ENCODE assay signal across 23 mouse cellular contexts in the genomic region with DNA sequence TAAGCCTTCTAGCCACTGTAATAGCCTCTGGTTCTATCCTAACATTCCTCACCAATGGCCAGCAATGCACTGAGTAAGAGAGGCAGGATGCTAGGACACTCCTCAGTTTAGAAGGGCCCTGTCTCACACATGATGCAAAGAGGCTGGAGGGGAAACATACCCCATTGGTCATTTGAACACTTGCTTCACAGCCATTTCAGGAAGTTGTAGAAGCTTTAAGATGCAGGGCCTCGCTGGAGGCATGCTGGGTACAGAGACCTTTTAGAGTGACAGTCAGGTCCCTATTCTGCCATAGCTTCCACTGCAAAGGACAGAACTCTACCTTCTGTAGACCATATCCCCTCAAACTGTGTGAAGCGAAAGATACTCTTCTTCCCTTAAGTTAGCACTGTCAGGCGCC. TPM values are rescaled to one million over a fixed set of nuclear protein-coding genes. Genes with fewer than 3 reads are reported as not detected.
DNase-seq lines count a peak whose midpoint lies in the region; ATAC-seq and TF ChIP-seq lines count a peak whose summit lies in the region.
"Had no signal": no experiment of that assay in that cellular context is flagged by ENCODE, and none has a peak within 500 bp of the region (broad histone marks: within the 10 kb centered on the region; RNA-seq: fewer than 3 reads in every experiment).

No protein-coding gene starts in this region.

- no peaks in the 10 kb centered on the region for H3K27me3 ChIP-seq in forebrain, embryonic 10.5 days (ENCODE audit: poor library complexity, severe bottlenecking)
- no peaks in the 10 kb centered on the region for H3K27me3 ChIP-seq in forebrain, embryonic 12.5 days
- no peaks in the 10 kb centered on the region for H3K27me3 ChIP-seq in G1E (ENCODE audit: insufficient read depth, low read length)
- no peaks in the 10 kb centered on the region for H3K27me3 ChIP-seq in erythroblast, embryonic 14.5 days (ENCODE audit: control insufficient read depth)
- H3K27me3 ChIP-seq in liver, embryonic 16.5 days (ENCODE audit: control insufficient read depth, insufficient read depth, low read depth, low read length): no peaks in the 10 kb centered on the region
- H3K27me3 ChIP-seq: intestine, embryonic 15.5 days; limb, embryonic 15.5 days; midbrain, embryonic 13.5 days; neural tube, embryonic 12.5 days; Patski had no signal

- TF ChIP-seq CTCF in G1E (IDR thresholded peaks at IDR 0.05; ENCODE audit: low read depth, low read length): no peak

- peak overlapping the region; percentile 60 for H3K27ac ChIP-seq in forebrain, embryonic 10.5 days
- H3K27ac ChIP-seq in forebrain, embryonic 12.5 days: no peak overlapping the region
- peak overlapping the region; percentile 98 for H3K27ac ChIP-seq in liver, embryonic 16.5 days (ENCODE audit: low read length)
- H3K27ac ChIP-seq: gastrocnemius, adult 2 months; hindbrain, embryonic 10.5 days; intestine, embryonic 15.5 days; limb, embryonic 15.5 days; midbrain, embryonic 13.5 days; neural tube, embryonic 12.5 days had no signal

- ATAC-seq in forebrain, embryonic 12.5 days (ENCODE audit: low FRiP score): no peak
- ATAC-seq in G1E (ENCODE audit: extremely low read depth, insufficient number of reproducible peaks, low FRiP score, poor library complexity, severe bottlenecking): no peak
- no peak for ATAC-seq in liver, embryonic 16.5 days (ENCODE audit: low read depth)
- ATAC-seq: forebrain, embryonic 14.5 days; hindbrain, embryonic 16.5 days; midbrain, embryonic 13.5 days; Patski had no signal

- no peak overlapping the region for H3K9ac ChIP-seq in forebrain, embryonic 12.5 days
- H3K9ac ChIP-seq in liver, embryonic 16.5 days (ENCODE audit: low read depth, low read length): peak overlapping the region; percentile 73
- H3K9ac ChIP-seq: intestine, embryonic 15.5 days; limb, embryonic 15.5 days; midbrain, embryonic 13.5 days; neural tube, embryonic 12.5 days had no signal

- no peaks in the 10 kb centered on the region for H3K9me3 ChIP-seq in forebrain, embryonic 10.5 days
- H3K9me3 ChIP-seq in forebrain, embryonic 12.5 days: no peaks in the 10 kb centered on the region
- no peaks in the 10 kb centered on the region for H3K9me3 ChIP-seq in G1E (replicated peaks)
- H3K9me3 ChIP-seq in erythroblast, embryonic 14.5 days (ENCODE audit: control insufficient read depth, low read length): no peaks in the 10 kb centered on the region
- no peaks in the 10 kb centered on the region for H3K9me3 ChIP-seq in liver, embryonic 16.5 days (replicated peaks; ENCODE audit: control insufficient read depth, low read length)
- H3K9me3 ChIP-seq: hindbrain, embryonic 10.5 days; intestine, embryonic 15.5 days; limb, embryonic 15.5 days; midbrain, embryonic 13.5 days; neural tube, embryonic 12.5 days had no signal

- peaks cover 84% of the 10 kb centered on the region for H3K36me3 ChIP-seq in forebrain, embryonic 10.5 days (replicated peaks)
- peaks cover 73% of the 10 kb centered on the region for H3K36me3 ChIP-seq in forebrain, embryonic 12.5 days (replicated peaks)
- H3K36me3 ChIP-seq in G1E (replicated peaks): peaks cover 97% of the 10 kb centered on the region
- H3K36me3 ChIP-seq in erythroblast, embryonic 14.5 days (ENCODE audit: control insufficient read depth): peaks cover 99% of the 10 kb centered on the region
- H3K36me3 ChIP-seq in liver, embryonic 16.5 days (ENCODE audit: control insufficient read depth, insufficient read depth): peaks cover 21% of the 10 kb centered on the region

- H3K4me2 ChIP-seq in forebrain, embryonic 12.5 days: no peak overlapping the region
- H3K4me2 ChIP-seq in liver, embryonic 16.5 days (ENCODE audit: low read depth, low read length): peak overlapping the region; percentile 74
- H3K4me2 ChIP-seq: intestine, embryonic 15.5 days; limb, embryonic 15.5 days; midbrain, embryonic 13.5 days; neural tube, embryonic 12.5 days had no signal

- H3K4me3 ChIP-seq in forebrain, embryonic 10.5 days: no peak overlapping the region
- no peak overlapping the region for H3K4me3 ChIP-seq in forebrain, embryonic 12.5 days (replicated peaks)
- peak overlapping the region; percentile 56; the same call in 1 of the 2 replicates for H3K4me3 ChIP-seq in G1E (ENCODE audit: low read depth, low read length)
- H3K4me3 ChIP-seq in erythroblast, embryonic 14.5 days (replicated peaks): peak overlapping the region; percentile 68
- peak overlapping the region; percentile 54 for H3K4me3 ChIP-seq in liver, embryonic 16.5 days (ENCODE audit: low read depth, low read length)
- H3K4me3 ChIP-seq: gastrocnemius, adult 2 months; hindbrain, embryonic 10.5 days; intestine, embryonic 15.5 days; limb, embryonic 15.5 days; midbrain, embryonic 13.5 days; neural tube, embryonic 12.5 days had no signal

- DNase-seq in forebrain, embryonic 10.5 days (ENCODE audit: extremely low spot score, low spot score): no peak
- no peak for DNase-seq in G1E (ENCODE audit: low spot score)
- no peak for DNase-seq in lung, postnatal 14 days
- DNase-seq in thymus, postnatal 4 days: no peak
- DNase-seq: cerebellum, adult 8-10 months; gastrocnemius, adult 2 months; kidney, adult 8-10 months; kidney, postnatal 10 days; left cerebral cortex, postnatal 4 days; right cerebral cortex, postnatal 14 days; spleen, adult 18-20 months; thymus, postnatal 14 days had no signal

- no peaks in the 10 kb centered on the region for H3K4me1 ChIP-seq in forebrain, embryonic 10.5 days
- H3K4me1 ChIP-seq in forebrain, embryonic 12.5 days: no peaks in the 10 kb centered on the region
- H3K4me1 ChIP-seq in G1E (ENCODE audit: insufficient read depth, low read depth, low read length): peaks cover 62% of the 10 kb centered on the region
- peaks cover 89% of the 10 kb centered on the region for H3K4me1 ChIP-seq in erythroblast, embryonic 14.5 days (ENCODE audit: control insufficient read depth)
- H3K4me1 ChIP-seq in liver, embryonic 16.5 days (ENCODE audit: control insufficient read depth, low read depth, low read length): peaks cover 48% of the 10 kb centered on the region
- H3K4me1 ChIP-seq: intestine, embryonic 15.5 days; limb, embryonic 15.5 days; midbrain, embryonic 13.5 days; neural tube, embryonic 12.5 days had no signal

- 85% methylated on average over 3 of the region's 3 CpGs for WGBS in forebrain, embryonic 10.5 days
- 92% methylated on average over 3 of the region's 3 CpGs for WGBS in forebrain, embryonic 12.5 days
- WGBS in liver, embryonic 16.5 days (ENCODE audit: insufficient replicate concordance): 62% methylated on average over 3 of the region's 3 CpGs

RNA-seq across cellular contexts. Expression of gene Susd2, which starts 53.9 kb away (rescaled TPM):
- polyA plus RNA-seq in forebrain, embryonic 10.5 days (2016; fragmentation: Nextera tagmentation; extraction: Ambion mirVana): 0.99 and 1.0 TPM in 2 replicates
- 1.6 TPM in 2 replicates for polyA plus RNA-seq in forebrain, embryonic 12.5 days (2016; fragmentation: Nextera tagmentation; extraction: Ambion mirVana)
- total RNA-seq in G1E (2014; fragmentation: Nextera tagmentation) (not detected in 2 replicates), G1E (2017) (0.05 and 0.06 TPM in 2 replicates)
- polyA plus RNA-seq in G1E (2012): 0.06 and 0.10 TPM in 2 replicates
- 0.05 and 0.09 TPM in 2 replicates for polyA plus RNA-seq in erythroblast, embryonic 14.5 days (2012)
- 1.8 and 2.3 TPM in 2 replicates for polyA plus RNA-seq in liver, embryonic 16.5 days (2015; fragmentation: Nextera tagmentation; extraction: Ambion mirVana)

Comparison
In these comparisons a context has a peak if more than half of its experiments do, and no peak if none do; other contexts are left out.
1. H3K4me3 ChIP-seq: peak in G1E (single experiment), erythroblast, embryonic 14.5 days (single experiment) and liver, embryonic 16.5 days (single experiment); none in forebrain, embryonic 10.5 days (single experiment) and forebrain, embryonic 12.5 days (single experiment).